Mouse (Mus musculus) erythroblast, embryonic 14.5 days (primary cell): ENCODE measurements around the gene Ltf.

Experiments used
- GATA1 ChIP-seq: IDR thresholded peaks from 2 replicates; pipeline ENCODE4 v1.6.1; 2012; ENCODE audit warnings: low read length, inconsistent platforms, mixed read lengths
- TAL1 ChIP-seq: IDR thresholded peaks from 3 replicates; pipeline ENCODE4 v1.6.1; 2012; ENCODE audit warnings: low read length, inconsistent platforms, mixed read lengths

- TF ChIP-seq TAL1, result no peak
- TF ChIP-seq GATA1, result no peak
These were observed 66.3 kb downstream of the Ltf start for GRCm38 (mm10) chr9:111085329-111085728.
